Mouse (Mus musculus) telencephalon, adult 2 months (tissue): ENCODE results near the gene Gm6217.
"Not testable (repeated sequence)": the region's sequence is repeated elsewhere in the genome, so short reads cannot be mapped to it uniquely, and the experiment has no call there.

Experiments used
- DNase-seq: peaks from one replicate; pipeline ENCODE4 v3.0.0-alpha.2; 2011; ENCODE audit warnings: low read depth, low spot score

Gene Gm6217

GRCm38 (mm10) chr1:82931326-82931725, at the start of gene Gm6217:
TSS of gene Gm6217 (minus strand) at chr1:82931399.
- not testable (repeated sequence) for DNase-seq

- no peak for DNase-seq
Measured at GRCm38 (mm10) chr1:82977840-82978239, 46.6 kb upstream of the Gm6217 start.

- no peak for DNase-seq
Measured at GRCm38 (mm10) chr1:82975750-82976149, 44.6 kb upstream of the Gm6217 start.

GRCm38 (mm10) chr1:82974342-82974741, 43.1 kb upstream of the Gm6217 start:
- no peak for DNase-seq

GRCm38 (mm10) chr1:82973901-82974300, 42.7 kb upstream of the Gm6217 start:
- DNase-seq: no peak

GRCm38 (mm10) chr1:82973244-82973643, 42.0 kb upstream of the Gm6217 start:
- no peak for DNase-seq

- DNase-seq: no peak
Measured at GRCm38 (mm10) chr1:82972046-82972445, 40.8 kb upstream of the Gm6217 start.

GRCm38 (mm10) chr1:82966413-82966812, 35.2 kb upstream of the Gm6217 start:
- no peak for DNase-seq

- DNase-seq: no peak
Measured at GRCm38 (mm10) chr1:82959870-82960385, 28.7 kb upstream of the Gm6217 start, which contains the start of gene Gm47955. TSS of gene Gm47955 (plus strand) at chr1:82960286.

- DNase-seq: not testable (repeated sequence)
Measured at GRCm38 (mm10) chr1:82955913-82956312, 24.7 kb upstream of the Gm6217 start, which contains the start of gene Gm7544. TSS of gene Gm7544 (minus strand) at chr1:82956013.

- no peak for DNase-seq
Measured at GRCm38 (mm10) chr1:82948601-82949000, 17.4 kb upstream of the Gm6217 start.

GRCm38 (mm10) chr1:82946029-82946428, 14.8 kb upstream of the Gm6217 start:
- not testable (repeated sequence) for DNase-seq

GRCm38 (mm10) chr1:82943295-82943694, 12.1 kb upstream of the Gm6217 start, which contains the start of gene A030003K21Rik:
TSS of gene A030003K21Rik (minus strand) at chr1:82943388.
- DNase-seq: not testable (repeated sequence)

GRCm38 (mm10) chr1:82942505-82942904, 11.3 kb upstream of the Gm6217 start:
- not testable (repeated sequence) for DNase-seq

- no peak for DNase-seq
Measured at GRCm38 (mm10) chr1:82938666-82939065, 7.5 kb upstream of the Gm6217 start.

- not testable (repeated sequence) for DNase-seq
Measured at GRCm38 (mm10) chr1:82930558-82930957, 641 bp downstream of the Gm6217 start.

GRCm38 (mm10) chr1:82924650-82925049, 6.5 kb downstream of the Gm6217 start, which contains the start of gene A030014E15Rik:
TSS of gene A030014E15Rik (plus strand) at chr1:82924917.
- no peak for DNase-seq

GRCm38 (mm10) chr1:82913434-82913833, 17.8 kb downstream of the Gm6217 start:
- not testable (repeated sequence) for DNase-seq

GRCm38 (mm10) chr1:82913025-82913424, 18.2 kb downstream of the Gm6217 start, which contains the start of gene A030005L19Rik:
TSS of gene A030005L19Rik (plus strand) at chr1:82913325.
- DNase-seq: no peak

GRCm38 (mm10) chr1:82905886-82906285, 25.3 kb downstream of the Gm6217 start:
- DNase-seq: no peak

GRCm38 (mm10) chr1:82901201-82901600, 30.0 kb downstream of the Gm6217 start:
- no peak for DNase-seq

- DNase-seq: no peak
Measured at GRCm38 (mm10) chr1:82900567-82900966, 30.6 kb downstream of the Gm6217 start.

- DNase-seq: no peak
Measured at GRCm38 (mm10) chr1:82893269-82893668, 37.9 kb downstream of the Gm6217 start.
